Mouse (Mus musculus): ENCODE measurements around the gene Pbld2. TPM values are rescaled to one million over a fixed set of nuclear protein-coding genes. Genes with fewer than 3 reads are reported as not detected.

The Pbld2 gene
- 1.0 and 1.1 TPM in 2 replicates for polyA plus RNA-seq (2015; fragmentation: Nextera tagmentation; extraction: Ambion mirVana)

- no peaks in the 10 kb centered on the region for H3K27me3 ChIP-seq
- H3K9ac ChIP-seq = peak within 1 kb of the TSS; percentile 100
- WGBS = under 1% methylated on average over 50 of the region's 69 CpGs
- H3K36me3 ChIP-seq = no peaks in the 10 kb centered on the region
- peak within 1 kb of the TSS; percentile 70 for H3K4me2 ChIP-seq
- peak; percentile 93 for ATAC-seq (ENCODE audit: insufficient number of reproducible peaks, insufficient read depth, low FRiP score, low TSS enrichment, low read depth)
- H3K4me3 ChIP-seq = peak within 1 kb of the TSS; percentile 93
- H3K9me3 ChIP-seq = no peaks in the 10 kb centered on the region
- H3K27ac ChIP-seq = peak within 1 kb of the TSS; percentile 100
- peaks cover 42% of the 10 kb centered on the region for H3K4me1 ChIP-seq
Observed at GRCm38 (mm10) chr10:63023749-63024579, at the start of gene Pbld2, which contains the start of gene Hnrnph3. Gene Pbld2 (plus strand): TSS chr10:63024315. Gene Hnrnph3 (minus strand): TSS chr10:63024217.

DNA sequence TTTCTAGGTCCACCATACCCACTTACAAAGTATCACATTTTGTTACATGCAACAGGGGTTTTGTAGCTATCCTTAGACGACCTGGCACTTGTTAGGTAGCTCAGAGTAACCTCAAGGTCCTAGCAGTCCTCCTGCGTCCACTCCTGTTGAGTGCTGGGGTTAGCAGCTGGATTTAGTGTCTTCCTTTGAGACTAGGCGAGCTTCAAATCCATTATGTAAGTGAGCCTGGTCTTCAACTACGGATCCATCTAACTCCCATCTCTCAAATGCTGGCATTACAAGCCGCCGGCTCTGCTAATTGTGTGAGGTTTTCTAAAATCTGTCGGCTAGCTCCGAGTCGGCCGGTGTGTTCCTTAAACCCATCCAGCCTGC, 44.5 kb upstream of the Pbld2 start:
- no peak for ATAC-seq (ENCODE audit: insufficient number of reproducible peaks, insufficient read depth, low FRiP score, low TSS enrichment, low read depth)
- H3K4me3 ChIP-seq = peak overlapping the region; percentile 95

GRCm38 (mm10) chr10:62980039-62980954, 43.8 kb upstream of the Pbld2 start, which contains the start of gene Rufy2:
Gene Rufy2 (plus strand): TSS chr10:62980223.
- peak within 1 kb of the TSS; percentile 55 for H3K27ac ChIP-seq
- peak within 1 kb of the TSS; percentile 67 for H3K4me2 ChIP-seq
- H3K36me3 ChIP-seq = peaks cover 29% of the 10 kb centered on the region
- H3K4me1 ChIP-seq = peaks cover 10% of the 10 kb centered on the region
- under 1% methylated on average over 72 of the region's 77 CpGs for WGBS
- ATAC-seq (ENCODE audit: insufficient number of reproducible peaks, insufficient read depth, low FRiP score, low TSS enrichment, low read depth) = peak; percentile 82
- H3K4me3 ChIP-seq = peak within 1 kb of the TSS; percentile 95
- peak within 1 kb of the TSS; percentile 90 for H3K9ac ChIP-seq
- H3K27me3 ChIP-seq = no peaks in the 10 kb centered on the region
- no peaks in the 10 kb centered on the region for H3K9me3 ChIP-seq

More for the DNA sequence above, 44.5 kb upstream of the Pbld2 start:
- peak overlapping the region; percentile 67 for H3K4me2 ChIP-seq
- H3K9ac ChIP-seq = peak overlapping the region; percentile 90
- H3K36me3 ChIP-seq = peaks cover 24% of the 10 kb centered on the region
- no peaks in the 10 kb centered on the region for H3K27me3 ChIP-seq
- WGBS = 7% methylated on average over 10 of the region's 10 CpGs
- H3K27ac ChIP-seq = no peak overlapping the region
- no peaks in the 10 kb centered on the region for H3K9me3 ChIP-seq
- H3K4me1 ChIP-seq = peaks cover 10% of the 10 kb centered on the region

- Histone ChIP-seq H3K4me3 (no peak overlapping the region), H3K36me3 (peaks cover 59% of the 10 kb centered on the region), H3K27ac (no peak overlapping the region), H3K9me3 (no peaks in the 10 kb centered on the region), H3K4me1 (peaks cover 10% of the 10 kb centered on the region), H3K9ac (no peak overlapping the region), H3K4me2 (no peak overlapping the region), H3K27me3 (no peaks in the 10 kb centered on the region)
- WGBS = 94% methylated on average over 11 of the region's 11 CpGs
- no peak for ATAC-seq (ENCODE audit: insufficient number of reproducible peaks, insufficient read depth, low FRiP score, low TSS enrichment, low read depth)
Observed at GRCm38 (mm10) chr10:62984072-62984471, 40.0 kb upstream of the Pbld2 start.

GRCm38 (mm10) chr10:62984495-62984894, 39.6 kb upstream of the Pbld2 start:
- H3K36me3 ChIP-seq = peaks cover 63% of the 10 kb centered on the region
- peaks cover 10% of the 10 kb centered on the region for H3K4me1 ChIP-seq
- no peaks in the 10 kb centered on the region for H3K9me3 ChIP-seq
- no peaks in the 10 kb centered on the region for H3K27me3 ChIP-seq
- no peak overlapping the region for H3K27ac ChIP-seq
- no peak overlapping the region for H3K9ac ChIP-seq
- H3K4me3 ChIP-seq = no peak overlapping the region
- no peak for ATAC-seq (ENCODE audit: insufficient number of reproducible peaks, insufficient read depth, low FRiP score, low TSS enrichment, low read depth)
- WGBS = 92% methylated on average over 6 of the region's 6 CpGs
- H3K4me2 ChIP-seq = no peak overlapping the region

- peaks cover 88% of the 10 kb centered on the region for H3K36me3 ChIP-seq
- H3K4me3 ChIP-seq = no peak overlapping the region
- peak; percentile 26; the same call in 1 of the 2 replicates for ATAC-seq (ENCODE audit: insufficient number of reproducible peaks, insufficient read depth, low FRiP score, low TSS enrichment, low read depth)
- no peak overlapping the region for H3K9ac ChIP-seq
- no peaks in the 10 kb centered on the region for H3K27me3 ChIP-seq
- no peaks in the 10 kb centered on the region for H3K9me3 ChIP-seq
- no peak overlapping the region for H3K27ac ChIP-seq
- no peak overlapping the region for H3K4me2 ChIP-seq
- WGBS = 27% methylated on average over 3 of the region's 3 CpGs
- H3K4me1 ChIP-seq = no peaks in the 10 kb centered on the region
Observed at GRCm38 (mm10) chr10:62987341-62987740, 36.8 kb upstream of the Pbld2 start.

- ATAC-seq (ENCODE audit: insufficient number of reproducible peaks, insufficient read depth, low FRiP score, low TSS enrichment, low read depth) = no peak
- Histone ChIP-seq H3K27me3 (no peaks in the 10 kb centered on the region), H3K36me3 (peaks cover 90% of the 10 kb centered on the region), H3K4me3 (no peak overlapping the region), H3K9me3 (no peaks in the 10 kb centered on the region), H3K27ac (no peak overlapping the region), H3K4me1 (no peaks in the 10 kb centered on the region), H3K4me2 (no peak overlapping the region), H3K9ac (no peak overlapping the region)
- WGBS = 91% methylated on average over 15 of the region's 15 CpGs
Observed at GRCm38 (mm10) chr10:62990636-62991035, 33.5 kb upstream of the Pbld2 start.

DNA sequence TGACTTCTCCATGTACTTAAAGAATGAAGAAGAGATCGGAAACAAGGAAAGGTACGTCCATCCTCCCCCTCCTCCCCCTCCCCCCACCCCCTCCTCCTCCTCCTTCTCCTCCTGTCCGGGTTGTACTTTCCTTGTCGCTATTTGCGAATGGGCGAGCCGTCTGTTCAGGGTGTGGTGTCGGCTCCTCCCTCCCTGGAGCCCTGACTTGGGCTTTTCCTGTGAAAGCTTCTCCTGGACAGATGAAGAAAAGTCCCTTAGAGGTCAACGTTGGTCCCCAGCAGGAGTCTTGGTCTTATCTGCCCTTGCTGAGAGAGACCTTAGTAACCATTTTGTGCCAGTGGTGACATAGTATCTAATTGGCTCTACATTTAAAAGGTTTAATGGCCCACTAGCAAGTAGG, 30.1 kb upstream of the Pbld2 start:
- 88% methylated on average over 7 of the region's 9 CpGs for WGBS
- no peak overlapping the region for H3K4me3 ChIP-seq
- H3K9ac ChIP-seq = no peak overlapping the region
- no peaks in the 10 kb centered on the region for H3K9me3 ChIP-seq
- no peaks in the 10 kb centered on the region for H3K27me3 ChIP-seq
- H3K4me2 ChIP-seq = no peak overlapping the region
- peaks cover 90% of the 10 kb centered on the region for H3K36me3 ChIP-seq
- H3K27ac ChIP-seq = no peak overlapping the region
- no peak for ATAC-seq (ENCODE audit: insufficient number of reproducible peaks, insufficient read depth, low FRiP score, low TSS enrichment, low read depth)
- H3K4me1 ChIP-seq = no peaks in the 10 kb centered on the region

DNA sequence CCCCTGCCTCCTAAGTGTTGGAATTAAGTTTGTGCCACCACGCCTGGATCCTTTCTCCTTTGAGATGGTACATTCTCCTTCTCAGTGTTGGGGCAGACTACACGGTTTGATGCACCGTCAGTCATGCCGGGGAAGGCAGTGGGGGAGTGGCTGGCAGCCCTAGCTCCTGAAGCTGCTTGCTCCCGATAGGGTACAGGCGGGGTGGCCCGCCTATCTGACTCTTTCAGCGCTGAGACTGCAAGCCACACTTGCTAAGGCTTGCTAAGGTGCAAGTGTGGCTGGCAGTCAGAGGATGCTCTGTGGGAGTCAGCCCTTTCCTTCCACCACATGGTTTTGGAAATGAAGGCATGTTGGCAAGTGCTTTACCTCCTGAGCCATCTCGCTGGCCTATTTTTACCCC, 23.5 kb upstream of the Pbld2 start:
- no peaks in the 10 kb centered on the region for H3K27me3 ChIP-seq
- no peak overlapping the region for H3K4me3 ChIP-seq
- no peaks in the 10 kb centered on the region for H3K9me3 ChIP-seq
- H3K4me2 ChIP-seq = no peak overlapping the region
- H3K4me1 ChIP-seq = no peaks in the 10 kb centered on the region
- WGBS = 71% methylated on average over 9 of the region's 9 CpGs
- ATAC-seq (ENCODE audit: insufficient number of reproducible peaks, insufficient read depth, low FRiP score, low TSS enrichment, low read depth) = no peak
- no peak overlapping the region for H3K27ac ChIP-seq
- H3K9ac ChIP-seq = no peak overlapping the region
- peaks cover 88% of the 10 kb centered on the region for H3K36me3 ChIP-seq

DNA sequence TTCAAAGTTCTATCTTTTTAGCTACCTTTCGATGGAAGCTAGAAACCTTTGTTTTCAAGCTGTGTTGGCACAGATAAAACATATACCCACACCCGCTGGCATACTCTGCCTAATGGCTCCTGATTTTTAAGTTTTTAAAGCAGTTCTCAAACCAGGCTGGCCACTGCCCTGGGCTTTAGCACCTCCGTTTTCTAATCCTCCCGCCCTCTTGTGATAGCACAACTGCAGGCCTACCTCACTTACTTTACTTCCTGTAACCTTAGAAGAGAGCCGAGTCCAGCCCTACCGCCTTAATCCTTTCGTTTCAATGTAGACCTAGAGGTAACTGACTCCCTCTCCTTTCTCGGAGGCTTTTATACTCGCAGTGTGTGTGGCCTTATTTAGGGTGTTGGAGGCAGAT, 20.9 kb upstream of the Pbld2 start:
- 61% methylated on average over 9 of the region's 9 CpGs for WGBS
- Histone ChIP-seq H3K9me3 (no peaks in the 10 kb centered on the region), H3K4me3 (no peak overlapping the region), H3K36me3 (peaks cover 89% of the 10 kb centered on the region), H3K27ac (no peak overlapping the region; the same call in 1 of the 2 replicates), H3K4me2 (no peak overlapping the region), H3K27me3 (no peaks in the 10 kb centered on the region), H3K9ac (no peak overlapping the region), H3K4me1 (no peaks in the 10 kb centered on the region)
- no peak for ATAC-seq (ENCODE audit: insufficient number of reproducible peaks, insufficient read depth, low FRiP score, low TSS enrichment, low read depth)

GRCm38 (mm10) chr10:63004556-63004955, 19.6 kb upstream of the Pbld2 start:
- Histone ChIP-seq H3K9ac (no peak overlapping the region), H3K36me3 (peaks cover 92% of the 10 kb centered on the region), H3K4me3 (no peak overlapping the region), H3K4me1 (no peaks in the 10 kb centered on the region), H3K27me3 (no peaks in the 10 kb centered on the region), H3K4me2 (no peak overlapping the region), H3K27ac (no peak overlapping the region), H3K9me3 (no peaks in the 10 kb centered on the region)
- no peak for ATAC-seq (ENCODE audit: insufficient number of reproducible peaks, insufficient read depth, low FRiP score, low TSS enrichment, low read depth)
- WGBS = 90% methylated on average over 9 of the region's 9 CpGs
